Mouse (Mus musculus): ENCODE results near the gene Ccdc152.

The Ccdc152 gene

DNA sequence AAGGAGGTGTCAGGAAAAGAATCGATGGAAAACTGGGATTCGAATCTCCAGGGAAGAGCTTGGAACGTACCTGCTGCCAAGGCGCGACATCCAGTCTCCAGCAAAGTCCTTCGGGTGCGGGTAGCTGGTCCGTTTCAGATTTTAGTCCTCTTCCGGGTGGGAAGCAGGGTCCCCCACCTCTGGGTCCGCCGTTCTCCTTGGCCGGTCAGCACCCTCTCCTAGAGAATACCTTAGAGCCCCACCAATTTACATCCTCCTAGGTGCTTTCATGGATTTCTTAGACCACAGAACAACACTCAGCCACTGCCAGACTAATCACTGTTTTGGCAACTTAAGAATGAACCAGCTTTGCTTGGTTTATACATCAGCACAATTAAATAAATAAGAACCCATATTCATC lies at the start of gene Ccdc152:
TSS of gene Ccdc152 (minus strand) at position 101 of the 400 bp plus-strand sequence.
- DNase-seq (ENCODE audit: low read depth, low spot score), result no peak

- DNase-seq (ENCODE audit: low read depth, low spot score), result no peak
Observed at GRCm38 (mm10) chr15:3349306-3350064, 46.2 kb upstream of the Ccdc152 start.

GRCm38 (mm10) chr15:3346682-3347081 lies 43.4 kb upstream of the Ccdc152 start:
- no peak for DNase-seq (ENCODE audit: low read depth, low spot score)

- peak; percentile 12 for DNase-seq (ENCODE audit: low read depth, low spot score)
Observed at GRCm38 (mm10) chr15:3344555-3344954, 41.2 kb upstream of the Ccdc152 start.

GRCm38 (mm10) chr15:3341806-3342582 lies 38.7 kb upstream of the Ccdc152 start:
- DNase-seq (ENCODE audit: low read depth, low spot score), result no peak

- no peak for DNase-seq (ENCODE audit: low read depth, low spot score)
Observed at GRCm38 (mm10) chr15:3339847-3340246, 36.5 kb upstream of the Ccdc152 start.

- no peak for DNase-seq (ENCODE audit: low read depth, low spot score)
Observed at GRCm38 (mm10) chr15:3332517-3332916, 29.2 kb upstream of the Ccdc152 start.

GRCm38 (mm10) chr15:3331813-3332212 lies 28.5 kb upstream of the Ccdc152 start:
- no peak for DNase-seq (ENCODE audit: low read depth, low spot score)

GRCm38 (mm10) chr15:3330291-3330690 lies 27.0 kb upstream of the Ccdc152 start:
- no peak for DNase-seq (ENCODE audit: low read depth, low spot score)

DNA sequence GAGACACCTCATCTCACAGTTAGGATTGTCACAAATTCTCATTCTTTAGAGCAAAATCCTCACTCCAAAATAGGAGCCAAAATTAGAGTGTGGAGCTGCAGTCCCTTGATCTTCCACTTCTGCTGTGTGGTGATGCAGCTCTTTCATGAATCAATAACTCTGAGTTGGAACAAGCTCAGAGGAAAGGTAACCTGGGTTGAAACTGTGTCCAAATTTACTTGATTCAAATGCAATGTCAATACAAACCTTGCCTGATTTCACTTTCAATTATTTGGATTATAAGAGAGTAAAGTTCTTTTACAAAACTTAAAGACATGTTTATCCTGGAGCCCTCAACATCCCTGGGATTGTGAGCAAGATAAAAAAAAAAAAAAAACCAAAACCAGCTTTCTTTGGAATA lies 19.7 kb upstream of the Ccdc152 start:
- DNase-seq (ENCODE audit: low read depth, low spot score), result no peak

GRCm38 (mm10) chr15:3319929-3320328 lies 16.6 kb upstream of the Ccdc152 start:
- no peak for DNase-seq (ENCODE audit: low read depth, low spot score)

- DNase-seq (ENCODE audit: low read depth, low spot score), result no peak
Observed at GRCm38 (mm10) chr15:3316617-3317016, 13.3 kb upstream of the Ccdc152 start.

GRCm38 (mm10) chr15:3312937-3313336 lies 9.6 kb upstream of the Ccdc152 start:
- DNase-seq (ENCODE audit: low read depth, low spot score), result no peak

DNA sequence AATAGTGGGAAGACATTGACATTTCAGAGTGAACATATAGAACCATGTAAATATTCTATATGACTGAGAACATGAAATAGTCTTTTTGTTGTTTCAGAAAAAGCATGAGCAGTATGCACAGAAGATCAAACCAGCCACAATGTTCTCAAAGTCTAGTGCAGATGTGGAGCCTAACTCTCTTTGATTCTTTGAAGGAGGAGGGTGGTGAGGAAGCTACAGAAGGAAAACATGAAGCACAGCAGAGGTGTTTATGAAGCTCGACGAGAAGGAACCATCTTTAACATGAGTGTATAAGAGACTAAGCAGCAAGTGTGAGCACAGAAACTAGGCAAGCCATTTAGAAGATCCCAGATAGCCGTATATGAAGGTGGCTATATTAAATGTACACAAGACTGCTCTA lies 6.5 kb upstream of the Ccdc152 start:
- DNase-seq (ENCODE audit: low read depth, low spot score), result no peak

DNA sequence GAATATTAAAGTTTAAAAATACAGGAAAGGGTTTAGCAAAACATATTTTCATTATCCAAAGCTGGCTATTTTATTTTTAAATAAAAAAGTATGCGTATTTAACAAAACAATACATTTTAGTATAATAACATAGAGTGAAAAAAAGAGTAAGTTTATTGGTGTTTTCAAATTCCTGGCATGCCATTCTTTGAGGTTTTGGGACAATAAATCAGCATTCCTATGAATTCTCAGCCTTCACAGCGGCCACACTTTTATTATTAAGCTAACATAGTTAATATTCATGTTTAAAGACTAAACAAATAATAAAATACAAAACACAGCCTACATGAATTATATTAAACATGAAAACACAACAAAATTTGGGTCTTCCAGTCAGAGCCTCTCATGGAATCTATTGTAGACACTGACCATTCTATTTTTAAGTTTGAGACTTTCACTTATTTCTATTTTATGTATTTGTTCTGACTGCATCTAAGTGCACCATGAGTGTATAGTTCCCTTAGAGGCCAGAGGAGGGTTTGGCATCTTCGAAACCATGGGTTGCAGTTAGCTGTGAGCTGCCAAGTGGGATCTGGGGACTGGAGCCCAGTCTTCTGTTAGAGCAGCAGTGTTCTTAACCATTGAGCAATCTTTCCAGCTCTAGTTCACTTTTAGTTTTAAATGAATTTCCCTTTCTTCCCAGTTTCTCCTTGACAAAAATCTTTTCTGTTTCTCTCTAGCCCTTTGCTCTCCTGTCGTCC lies 2.8 kb downstream of the Ccdc152 start:
- no peak for DNase-seq (ENCODE audit: low read depth, low spot score)

GRCm38 (mm10) chr15:3297615-3298014 lies 5.7 kb downstream of the Ccdc152 start:
- no peak for DNase-seq (ENCODE audit: low read depth, low spot score)

DNA sequence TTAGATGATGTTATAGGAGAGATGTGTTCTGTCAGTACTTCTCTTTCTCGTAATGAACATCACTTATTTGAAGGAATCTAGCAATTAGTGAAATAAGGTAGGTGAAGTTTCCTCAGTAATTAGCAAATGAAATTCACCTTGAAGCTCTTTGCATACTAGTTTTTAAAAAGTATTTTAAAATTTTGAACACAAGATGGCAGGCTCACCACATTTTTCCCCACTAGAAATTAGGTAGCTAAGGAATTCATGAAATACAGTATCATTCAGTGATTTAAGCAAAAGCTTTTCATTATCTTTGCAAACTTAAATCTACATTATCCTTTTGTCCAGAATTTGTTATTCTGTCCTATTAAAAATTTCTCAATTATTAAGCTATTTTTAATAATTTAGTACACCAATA lies 7.3 kb downstream of the Ccdc152 start:
- DNase-seq (ENCODE audit: low read depth, low spot score), result no peak

DNA sequence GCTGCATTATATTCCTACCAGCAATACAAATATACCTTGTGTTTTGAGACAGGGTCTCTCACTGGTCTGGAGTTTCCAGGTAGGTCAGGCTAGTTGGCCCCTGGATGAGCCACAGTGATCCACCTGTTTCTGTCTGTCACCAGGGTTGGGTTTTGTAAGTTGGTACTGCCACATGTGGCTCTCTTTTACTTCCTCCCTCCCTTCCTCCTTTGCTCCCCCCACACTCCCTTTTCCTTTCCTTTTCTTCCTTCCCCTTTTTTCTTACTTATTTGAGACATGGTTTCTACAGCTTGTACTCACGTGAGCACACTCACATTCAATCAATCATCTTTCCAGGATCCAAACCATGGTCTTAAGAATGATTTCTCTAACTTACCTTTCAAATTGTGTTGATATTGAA lies 9.8 kb downstream of the Ccdc152 start:
- DNase-seq (ENCODE audit: low read depth, low spot score), result no peak

DNA sequence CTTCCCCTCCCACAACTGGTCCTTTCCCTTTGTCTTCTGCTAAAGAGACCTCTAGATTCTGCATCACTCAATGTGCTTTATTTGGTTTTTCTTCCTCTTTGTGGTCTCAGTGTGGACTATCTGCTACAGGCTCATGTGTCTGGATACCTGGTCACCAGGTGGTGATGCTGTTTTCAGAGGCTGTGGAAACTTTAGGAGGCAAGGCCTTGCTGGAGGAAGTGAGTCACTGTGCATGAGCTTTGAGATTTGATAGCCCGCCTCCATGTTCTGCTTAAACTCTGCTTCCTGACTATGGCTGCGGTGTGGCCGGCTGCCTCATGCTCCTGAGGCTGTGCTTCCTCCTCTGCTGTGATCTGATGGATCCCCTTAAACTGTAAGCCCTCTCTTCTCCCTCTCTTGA lies 12.9 kb downstream of the Ccdc152 start:
- no peak for DNase-seq (ENCODE audit: low read depth, low spot score)

GRCm38 (mm10) chr15:3286032-3286431 lies 17.3 kb downstream of the Ccdc152 start:
- no peak for DNase-seq (ENCODE audit: low read depth, low spot score)

GRCm38 (mm10) chr15:3281737-3282136 lies 21.6 kb downstream of the Ccdc152 start:
- DNase-seq (ENCODE audit: low read depth, low spot score), result no peak

GRCm38 (mm10) chr15:3281216-3281615 lies 22.1 kb downstream of the Ccdc152 start:
- DNase-seq (ENCODE audit: low read depth, low spot score), result no peak
